Mouse (Mus musculus) forebrain, embryonic 11.5 days (tissue): Measurements from ENCODE around the gene Olfr115. TPM values are rescaled to one million over a fixed set of nuclear protein-coding genes. Genes with fewer than 3 reads are reported as not detected.

ENCODE experiments used
- ATAC-seq: fragments of 200-750 bp; cut with Nextera tagmentation; replicated peaks from 2 replicates; pipeline ENCODE4 v1.8.0; 2017; ENCODE audit warnings: moderate TSS enrichment; ENCODE audit not compliant: low FRiP score
- DNase-seq: peaks from one replicate; pipeline ENCODE4 v3.0.0-alpha.2; 2017; ENCODE audit warnings: low spot score
- H3K27ac ChIP-seq: fragments of 300-500 bp; sonication (generic); 2 replicates; pipeline ENCODE4 v1.5.1; 2014; ENCODE audit warnings: low read depth, low read length
- H3K27me3 ChIP-seq: fragments of 300-500 bp; sonication (generic); 2 replicates; pipeline ENCODE4 v1.6.1; 2014; ENCODE audit warnings: mild to moderate bottlenecking, low read length, mixed read lengths; ENCODE audit not compliant: control insufficient read depth, insufficient read depth
- H3K36me3 ChIP-seq: fragments of 300-500 bp; sonication (generic); 2 replicates; pipeline ENCODE4 v1.6.1; 2014; ENCODE audit warnings: mild to moderate bottlenecking, low read length, moderate library complexity, mixed read lengths; ENCODE audit not compliant: control insufficient read depth, insufficient read depth
- H3K4me1 ChIP-seq: fragments of 300-500 bp; sonication (generic); replicated peaks from 2 replicates; pipeline ENCODE4 v1.6.1; 2014; ENCODE audit warnings: low read length, mixed read lengths; ENCODE audit not compliant: control insufficient read depth, insufficient read depth
- H3K4me2 ChIP-seq: fragments of 300-500 bp; sonication (generic); 2 replicates; pipeline ENCODE4 v1.6.1; 2014; ENCODE audit warnings: low read depth, mild to moderate bottlenecking, low read length, moderate library complexity, mixed read lengths; ENCODE audit not compliant: severe bottlenecking
- H3K4me3 ChIP-seq: fragments of 300-500 bp; sonication (generic); 2 replicates; pipeline ENCODE4 v1.5.1; 2014; ENCODE audit warnings: low read depth, low read length
- H3K9ac ChIP-seq: fragments of 300-500 bp; sonication (generic); 2 replicates; pipeline ENCODE4 v1.6.1; 2014; ENCODE audit warnings: low read length
- H3K9me3 ChIP-seq: fragments of 300-500 bp; sonication (generic); 2 replicates; pipeline ENCODE4 v1.6.1; 2016; ENCODE audit warnings: low read length, mixed read lengths; ENCODE audit not compliant: control insufficient read depth
- WGBS: fragments of 180-500 bp; shearing (Covaris S2); extraction: QIAGEN DNeasy Blood & Tissue Kit; methylation state at CpG from one replicate; pipeline ENCODE4 v1.1.7; 2014; 5-methylcytosine and 5-hydroxymethylcytosine counted together
- polyA plus RNA-seq: library from polyadenylated mRNA; unstranded; fragments of >200 nt; fragmentation: Nextera tagmentation; extraction: Ambion mirVana; gene quantifications from 2 replicates; pipeline ENCODE4 v1.2.1, GENCODE M21; 2014

The Olfr115 gene
- not detected in 2 replicates for polyA plus RNA-seq

DNA sequence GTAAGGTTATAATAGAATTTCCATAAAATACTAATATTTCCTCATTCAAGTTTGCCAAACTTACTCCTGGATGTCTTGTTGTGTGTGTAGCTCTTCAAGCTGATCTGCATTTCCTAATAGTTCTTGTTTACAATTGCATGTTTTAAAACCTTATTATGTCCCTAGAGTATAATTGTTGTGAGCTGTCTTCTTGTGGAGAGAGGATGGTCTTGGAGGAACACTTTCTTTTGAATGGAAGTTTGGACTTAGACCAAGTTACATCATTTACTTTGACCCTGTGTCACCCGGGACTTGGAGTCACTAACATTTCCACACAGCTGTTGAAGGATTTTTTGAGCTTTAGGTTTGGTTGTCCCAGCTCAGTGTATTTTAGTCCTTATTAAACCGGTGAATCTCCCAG lies at the start of gene Olfr115, which contains the start of gene Olfr116:
Olfr115 (minus strand) TSS at position 101 of the 400 bp plus-strand sequence.
Olfr116 (minus strand) TSS at position 191 of the 400 bp plus-strand sequence.
- Histone ChIP-seq H3K4me3 (no peak within 1 kb of the TSS), H3K9ac (no peak within 1 kb of the TSS), H3K4me2 (no peak within 1 kb of the TSS), H3K4me1 (no peaks in the 10 kb centered on the region), H3K27ac (no peak within 1 kb of the TSS), H3K27me3 (no peaks in the 10 kb centered on the region), H3K9me3 (no peaks in the 10 kb centered on the region; the same call in 1 of the 2 replicates), H3K36me3 (no peaks in the 10 kb centered on the region)
- ATAC-seq (no peak), DNase-seq (no peak)
- WGBS = 82% methylated on average over 2 of the region's 2 CpGs

DNA sequence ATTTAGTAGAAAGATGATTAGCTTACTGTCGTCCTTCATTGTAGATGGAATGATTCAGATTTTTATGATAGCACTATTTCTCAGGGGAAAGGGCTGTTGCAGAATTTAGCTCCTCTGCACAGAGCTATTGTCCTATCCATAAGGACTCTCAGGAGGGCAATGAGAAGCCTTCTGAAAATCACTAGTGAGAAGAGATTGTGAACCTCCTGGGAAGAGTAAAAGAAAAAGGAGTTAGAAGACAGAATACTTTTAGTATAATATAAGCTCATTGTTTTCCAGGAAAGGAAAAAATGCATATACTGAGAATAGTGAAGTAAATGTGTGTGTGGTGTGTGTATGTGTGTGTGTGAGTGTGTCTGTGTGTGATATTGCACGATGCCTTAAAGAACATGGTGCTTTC lies 39.8 kb upstream of the Olfr115 start, which contains the start of gene Olfr118:
Olfr118 (plus strand) TSS at position 301 of the 400 bp plus-strand sequence.
- Histone ChIP-seq H3K9ac (no peak within 1 kb of the TSS), H3K4me2 (no peak within 1 kb of the TSS), H3K36me3 (no peaks in the 10 kb centered on the region), H3K9me3 (no peaks in the 10 kb centered on the region), H3K4me1 (no peaks in the 10 kb centered on the region), H3K4me3 (no peak within 1 kb of the TSS), H3K27me3 (no peaks in the 10 kb centered on the region), H3K27ac (no peak within 1 kb of the TSS)
- ATAC-seq (no peak), DNase-seq (no peak)
- 80% methylated on average over 2 of the region's 2 CpGs for WGBS

DNA sequence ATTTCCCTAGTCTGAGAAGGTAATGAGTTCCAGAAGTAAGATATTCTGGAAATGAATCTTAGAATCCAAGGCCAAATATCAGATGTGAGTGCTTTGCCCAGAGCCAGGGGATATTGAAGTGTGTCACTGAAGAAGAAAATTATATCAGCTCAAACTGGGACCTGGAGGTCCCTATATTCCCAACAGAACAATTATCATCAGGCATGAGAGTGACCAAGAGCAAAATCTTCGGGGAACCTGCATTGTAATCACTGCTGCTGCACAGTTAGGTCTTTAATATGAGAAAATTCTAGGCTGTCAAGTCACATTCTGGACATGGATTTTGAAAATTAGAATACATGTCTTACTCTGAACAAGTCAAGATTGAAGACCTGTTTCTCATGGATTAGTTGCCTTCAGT lies 36.8 kb upstream of the Olfr115 start, which contains the start of gene Olfr117:
Olfr117 (minus strand) TSS at position 101 of the 400 bp plus-strand sequence.
- no peak for ATAC-seq
- WGBS = 88% methylated on average over 1 of the region's 1 CpGs
- Histone ChIP-seq H3K27me3 (no peaks in the 10 kb centered on the region), H3K4me3 (no peak within 1 kb of the TSS), H3K9ac (no peak within 1 kb of the TSS), H3K27ac (no peak within 1 kb of the TSS), H3K36me3 (no peaks in the 10 kb centered on the region), H3K4me1 (no peaks in the 10 kb centered on the region), H3K4me2 (no peak within 1 kb of the TSS), H3K9me3 (no peaks in the 10 kb centered on the region)
- no peak for DNase-seq

DNA sequence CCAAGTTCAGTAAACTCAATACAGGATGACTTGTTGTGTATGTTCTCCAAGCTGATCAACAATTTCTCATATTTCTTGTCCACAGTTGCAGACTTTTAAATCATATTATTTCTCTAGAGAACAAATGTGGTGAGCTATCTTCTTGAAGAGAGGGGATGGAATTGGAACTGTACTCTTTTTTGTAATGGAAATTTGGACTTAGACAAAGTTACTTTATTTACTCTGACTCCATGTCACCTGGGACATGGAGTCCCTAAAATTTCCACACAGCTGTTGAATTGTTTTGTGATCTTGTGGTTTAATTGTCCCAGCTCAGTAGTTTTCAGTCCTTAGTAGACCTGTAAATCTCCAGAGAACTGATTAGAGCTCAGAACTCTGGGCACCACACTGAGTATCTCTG lies 34.3 kb downstream of the Olfr115 start, which contains the start of gene Olfr114:
Olfr114 (minus strand) TSS at position 101 of the 400 bp plus-strand sequence.
- H3K9ac ChIP-seq = no peak within 1 kb of the TSS
- ATAC-seq (no peak), DNase-seq (no peak)
- no peak within 1 kb of the TSS for H3K4me3 ChIP-seq
- no peak within 1 kb of the TSS for H3K4me2 ChIP-seq
- no peak within 1 kb of the TSS for H3K27ac ChIP-seq
- no peaks in the 10 kb centered on the region for H3K36me3 ChIP-seq
- no peaks in the 10 kb centered on the region for H3K27me3 ChIP-seq
- no peaks in the 10 kb centered on the region for H3K4me1 ChIP-seq
- no peaks in the 10 kb centered on the region for H3K9me3 ChIP-seq

DNA sequence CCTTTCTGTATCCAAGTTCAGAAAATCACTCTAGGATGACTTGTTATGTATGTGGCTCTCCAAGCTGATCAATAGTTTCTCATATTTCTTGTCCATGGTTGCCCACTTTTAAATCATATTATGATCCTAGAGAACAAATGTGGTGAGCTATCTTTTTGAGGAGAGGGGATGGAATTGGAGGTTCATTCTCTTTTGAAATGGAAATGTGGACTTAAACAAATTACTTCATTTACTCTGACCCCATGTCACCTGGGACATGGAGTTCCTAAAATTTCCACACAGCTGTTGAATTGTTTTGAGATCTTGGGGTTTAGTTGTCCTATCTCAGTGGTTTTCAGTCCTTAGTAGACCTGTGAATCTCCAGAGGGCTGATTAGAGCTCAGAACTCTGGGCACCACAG lies 49.3 kb downstream of the Olfr115 start, which contains the start of gene Olfr113:
Olfr113 (minus strand) TSS at position 101 of the 400 bp plus-strand sequence.
- Histone ChIP-seq H3K4me2 (no peak within 1 kb of the TSS), H3K27ac (no peak within 1 kb of the TSS), H3K4me3 (no peak within 1 kb of the TSS), H3K9ac (no peak within 1 kb of the TSS), H3K27me3 (no peaks in the 10 kb centered on the region), H3K4me1 (no peaks in the 10 kb centered on the region), H3K9me3 (no peaks in the 10 kb centered on the region), H3K36me3 (no peaks in the 10 kb centered on the region)
- DNase-seq = no peak
- no peak for ATAC-seq

DNA sequence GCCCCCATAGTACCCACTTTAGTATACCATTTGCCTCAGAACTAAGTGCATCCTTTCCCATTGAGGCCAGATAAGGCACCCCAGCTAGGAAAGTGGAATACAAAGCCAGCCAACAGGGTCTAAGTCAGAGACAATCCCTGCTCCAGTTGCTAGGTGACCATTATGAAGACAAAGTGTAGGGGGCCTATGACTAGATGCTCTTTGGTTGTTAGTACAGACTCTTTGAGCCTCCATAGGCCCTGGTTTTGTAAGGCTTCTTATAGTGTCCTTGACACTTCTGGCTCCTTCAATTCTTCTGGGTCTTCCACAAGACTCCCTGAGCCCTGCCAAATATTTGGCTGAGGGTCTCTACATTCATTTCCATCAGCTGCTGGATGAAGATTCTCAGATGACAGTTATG lies 57.6 kb downstream of the Olfr115 start, which contains the start of gene Olfr112:
Olfr112 (minus strand) TSS at position 101 of the 400 bp plus-strand sequence.
- ATAC-seq (no peak), DNase-seq (no peak)
- Histone ChIP-seq H3K36me3 (no peaks in the 10 kb centered on the region), H3K4me1 (no peaks in the 10 kb centered on the region), H3K9me3 (no peaks in the 10 kb centered on the region), H3K4me3 (no peak within 1 kb of the TSS), H3K4me2 (no peak within 1 kb of the TSS), H3K9ac (no peak within 1 kb of the TSS), H3K27me3 (no peaks in the 10 kb centered on the region), H3K27ac (no peak within 1 kb of the TSS)

Other genes starting within 250 kb of the Olfr115 start
- not detected in 2 replicates for gene Olfr105-ps, start 248.1 kb downstream of the Olfr115 start, polyA plus RNA-seq
- gene Olfr106-ps, start 236.7 kb downstream of the Olfr115 start, polyA plus RNA-seq = not detected in 2 replicates
- not detected in 2 replicates for gene Olfr107, start 227.9 kb downstream of the Olfr115 start, polyA plus RNA-seq
- gene Olfr108, start 181.6 kb downstream of the Olfr115 start, polyA plus RNA-seq = not detected in 2 replicates
- gene Olfr109, start 168.2 kb downstream of the Olfr115 start, polyA plus RNA-seq = not detected in 2 replicates
- not detected in 2 replicates for gene H2-M2, start 143.6 kb downstream of the Olfr115 start, polyA plus RNA-seq
- not detected in 2 replicates for gene Olfr110, start 134.6 kb downstream of the Olfr115 start, polyA plus RNA-seq
- gene Olfr111, start 119.1 kb downstream of the Olfr115 start, polyA plus RNA-seq = not detected in 2 replicates
- gene Olfr112, start 57.7 kb downstream of the Olfr115 start, polyA plus RNA-seq = not detected in 2 replicates
- not detected in 2 replicates for gene Olfr113, start 49.4 kb downstream of the Olfr115 start, polyA plus RNA-seq
- not detected in 2 replicates for gene Olfr114, start 34.4 kb downstream of the Olfr115 start, polyA plus RNA-seq
- not detected in 2 replicates for gene Olfr116, start 90 bp upstream of the Olfr115 start, polyA plus RNA-seq
- not detected in 2 replicates for gene Olfr117, start 36.7 kb upstream of the Olfr115 start, polyA plus RNA-seq
- not detected in 2 replicates for gene Olfr118, start 39.9 kb upstream of the Olfr115 start, polyA plus RNA-seq
- gene Olfr119, start 69.5 kb upstream of the Olfr115 start, polyA plus RNA-seq = not detected in 2 replicates
- not detected in 2 replicates for gene Olfr120, start 94.7 kb upstream of the Olfr115 start, polyA plus RNA-seq
- not detected in 2 replicates for gene Olfr121, start 121.7 kb upstream of the Olfr115 start, polyA plus RNA-seq
- gene Olfr122, start 141.5 kb upstream of the Olfr115 start, polyA plus RNA-seq = not detected in 2 replicates
- gene Olfr123, start 166.4 kb upstream of the Olfr115 start, polyA plus RNA-seq = not detected in 2 replicates
- not detected in 2 replicates for gene Olfr124, start 172.8 kb upstream of the Olfr115 start, polyA plus RNA-seq
- gene Olfr125, start 205.8 kb upstream of the Olfr115 start, polyA plus RNA-seq = not detected in 2 replicates
- not detected in 2 replicates for gene Olfr126, start 220.4 kb upstream of the Olfr115 start, polyA plus RNA-seq